Mouse (Mus musculus): ENCODE results near the gene Prkca.

GRCm38 (mm10) chr11:108273415-108273965 lies 70.2 kb downstream of the Prkca start:
- TF ChIP-seq CTCF (IDR thresholded peaks at IDR 0.05; ENCODE audit: insufficient read depth, low read depth, low read length) (no peak), POLR2A (IDR thresholded peaks at IDR 0.05; ENCODE audit: insufficient read depth, low read depth, low read length) (no peak)

All from olfactory bulb, adult 2 months (tissue).